Comparison of ENCODE assay signal across 19 mouse cellular contexts in genomic region chr2:64987782-64988181, GRCm38 (mm10). TPM values are rescaled to one million over a fixed set of nuclear protein-coding genes. Genes with fewer than 3 reads are reported as not detected.
A peak's percentile ranks its signal among the peaks of the same experiment; 100 is the strongest.
DNase-seq lines count a peak whose midpoint lies in the region; ATAC-seq and TF ChIP-seq lines count a peak whose summit lies in the region.
"Had no signal": no experiment of that assay in that cellular context is flagged by ENCODE, and none has a peak within 500 bp of the region (broad histone marks: within the 10 kb centered on the region; RNA-seq: fewer than 3 reads in every experiment).

No protein-coding gene starts in this region.

- intact Hi-C loops in heart, postnatal 25 days (cut with DNase I) = no loop called here

- H3K9ac ChIP-seq in midbrain, embryonic 11.5 days (ENCODE audit: low read length) = no peak overlapping the region
- no peak overlapping the region for H3K9ac ChIP-seq in heart, embryonic 16.5 days (ENCODE audit: low read length)
- no peak overlapping the region for H3K9ac ChIP-seq in liver, embryonic 12.5 days
- H3K9ac ChIP-seq: forebrain, embryonic 13.5 days; forebrain, postnatal 0 days; hindbrain, embryonic 12.5 days had no signal

- H3K27me3 ChIP-seq in midbrain, embryonic 11.5 days (ENCODE audit: control insufficient read depth, insufficient read depth, low read length) = no peaks in the 10 kb centered on the region
- H3K27me3 ChIP-seq in midbrain, embryonic 10.5 days (ENCODE audit: low read depth, poor library complexity, severe bottlenecking) = no peaks in the 10 kb centered on the region
- no peaks in the 10 kb centered on the region for H3K27me3 ChIP-seq in heart, embryonic 16.5 days (ENCODE audit: control insufficient read depth, insufficient read depth, low read length)
- H3K27me3 ChIP-seq in liver, embryonic 12.5 days (replicated peaks) = no peaks in the 10 kb centered on the region
- no peaks in the 10 kb centered on the region for H3K27me3 ChIP-seq in kidney, adult 2 months (replicated peaks; ENCODE audit: control insufficient read depth, insufficient read depth, low read length)
- H3K27me3 ChIP-seq: forebrain, embryonic 13.5 days; hindbrain, embryonic 12.5 days had no signal

- peak; percentile 34 for DNase-seq in heart, adult 8-10 months (ENCODE audit: low spot score)
- no peak for DNase-seq in heart, postnatal 25 days (ENCODE audit: low spot score)
- peak; percentile 49 for DNase-seq in midbrain, embryonic 11.5 days (ENCODE audit: low spot score, missing footprints)
- no peak for DNase-seq in midbrain, embryonic 10.5 days (ENCODE audit: low spot score)
- DNase-seq in kidney, adult 2 months = no peak
- DNase-seq: adrenal gland, adult 2 months; adrenal gland, postnatal 25 days; cerebellum, adult 18-20 months; cerebellum, postnatal 10 days; forebrain, postnatal 0 days; kidney, adult 9 months had no signal

- no peak overlapping the region for H3K4me3 ChIP-seq in midbrain, embryonic 11.5 days (ENCODE audit: low read depth, low read length)
- H3K4me3 ChIP-seq in midbrain, embryonic 10.5 days = no peak overlapping the region
- no peak overlapping the region for H3K4me3 ChIP-seq in heart, embryonic 16.5 days (ENCODE audit: low read length)
- no peak overlapping the region for H3K4me3 ChIP-seq in liver, embryonic 12.5 days
- H3K4me3 ChIP-seq in kidney, adult 2 months (ENCODE audit: insufficient read depth, low read depth, low read length) = no peak overlapping the region
- H3K4me3 ChIP-seq: embryonic facial prominence, embryonic 10.5 days; forebrain, embryonic 13.5 days; hindbrain, embryonic 12.5 days had no signal

- H3K4me1 ChIP-seq in midbrain, embryonic 11.5 days (ENCODE audit: control insufficient read depth, insufficient read depth, low read length) = no peaks in the 10 kb centered on the region
- no peaks in the 10 kb centered on the region for H3K4me1 ChIP-seq in midbrain, embryonic 10.5 days
- H3K4me1 ChIP-seq in heart, embryonic 16.5 days (ENCODE audit: control insufficient read depth, insufficient read depth, low read length) = peaks cover 5% of the 10 kb centered on the region
- no peaks in the 10 kb centered on the region for H3K4me1 ChIP-seq in liver, embryonic 12.5 days
- H3K4me1 ChIP-seq in kidney, adult 2 months (ENCODE audit: control insufficient read depth, insufficient read depth, low read length) = no peaks in the 10 kb centered on the region
- H3K4me1 ChIP-seq: embryonic facial prominence, embryonic 10.5 days; forebrain, embryonic 13.5 days; hindbrain, embryonic 12.5 days had no signal

- H3K9me3 ChIP-seq in midbrain, embryonic 11.5 days (ENCODE audit: control insufficient read depth, low read length) = no peaks in the 10 kb centered on the region
- no peaks in the 10 kb centered on the region for H3K9me3 ChIP-seq in midbrain, embryonic 10.5 days (replicated peaks)
- H3K9me3 ChIP-seq in heart, embryonic 16.5 days (replicated peaks; ENCODE audit: control insufficient read depth, low read length) = peaks cover 8% of the 10 kb centered on the region
- no peaks in the 10 kb centered on the region for H3K9me3 ChIP-seq in liver, embryonic 12.5 days (replicated peaks)
- H3K9me3 ChIP-seq: embryonic facial prominence, embryonic 10.5 days had no signal

- TF ChIP-seq POLR2A in kidney, adult 2 months (IDR thresholded peaks at IDR 0.05; ENCODE audit: low read depth, low read length) = no peak

- H3K27ac ChIP-seq in midbrain, embryonic 11.5 days (ENCODE audit: low read depth, low read length) = no peak overlapping the region
- no peak overlapping the region for H3K27ac ChIP-seq in midbrain, embryonic 10.5 days (replicated peaks)
- H3K27ac ChIP-seq in heart, embryonic 16.5 days (ENCODE audit: low read length) = peak overlapping the region; percentile 62
- H3K27ac ChIP-seq in liver, embryonic 12.5 days = no peak overlapping the region
- no peak overlapping the region for H3K27ac ChIP-seq in kidney, adult 2 months (ENCODE audit: insufficient read depth, low read depth, low read length)
- H3K27ac ChIP-seq: embryonic facial prominence, embryonic 10.5 days; forebrain, embryonic 13.5 days; hindbrain, embryonic 12.5 days had no signal

- H3K36me3 ChIP-seq in midbrain, embryonic 11.5 days (ENCODE audit: control insufficient read depth, insufficient read depth, low read length) = no peaks in the 10 kb centered on the region
- no peaks in the 10 kb centered on the region for H3K36me3 ChIP-seq in midbrain, embryonic 10.5 days
- peaks cover 12% of the 10 kb centered on the region for H3K36me3 ChIP-seq in heart, embryonic 16.5 days (ENCODE audit: control insufficient read depth, insufficient read depth)
- no peaks in the 10 kb centered on the region; the same call in 1 of the 2 replicates for H3K36me3 ChIP-seq in liver, embryonic 12.5 days
- no peaks in the 10 kb centered on the region for H3K36me3 ChIP-seq in kidney, adult 2 months (ENCODE audit: control insufficient read depth, insufficient read depth, low read length)
- H3K36me3 ChIP-seq: embryonic facial prominence, embryonic 10.5 days; hindbrain, embryonic 12.5 days had no signal

- WGBS in midbrain, embryonic 11.5 days = 84% methylated on average over 3 of the region's 3 CpGs
- 79% methylated on average over 3 of the region's 3 CpGs for WGBS in midbrain, embryonic 10.5 days
- 24% methylated on average over 3 of the region's 3 CpGs for WGBS in heart, embryonic 16.5 days
- WGBS in liver, embryonic 12.5 days (ENCODE audit: insufficient replicate concordance) = 70% methylated on average over 3 of the region's 3 CpGs
- WGBS in kidney, adult 2 months = 83% methylated on average over 3 of the region's 3 CpGs

- TF ChIP-seq CTCF in kidney, adult 2 months (conservative IDR thresholded peaks at IDR 0.05; ENCODE audit: insufficient read depth, insufficient read length, low read depth, low read length) = no peak

- H3K4me2 ChIP-seq in midbrain, embryonic 11.5 days = no peak overlapping the region
- H3K4me2 ChIP-seq in heart, embryonic 16.5 days (ENCODE audit: low read depth, low read length) = 0 out of 2 replicates have a peak overlapping the region, but pooled peaks have one; percentile 0
- no peak overlapping the region for H3K4me2 ChIP-seq in liver, embryonic 12.5 days
- H3K4me2 ChIP-seq: forebrain, embryonic 13.5 days; hindbrain, embryonic 12.5 days had no signal

- ATAC-seq in midbrain, embryonic 11.5 days (ENCODE audit: low FRiP score) = no peak
- ATAC-seq in heart, embryonic 16.5 days (replicated peaks; ENCODE audit: extremely low read depth, insufficient read depth, low FRiP score) = peak; percentile 67; the same call in 1 of the 2 replicates
- no peak for ATAC-seq in liver, embryonic 12.5 days
- ATAC-seq: forebrain, embryonic 13.5 days; forebrain, postnatal 0 days; hindbrain, embryonic 16.5 days; inflammation-experienced regulatory T-cells, adult 6 months; intestine, postnatal 0 days had no signal

RNA-seq across cellular contexts. Expression of gene Grb14, which starts 37.0 kb away (rescaled TPM):
- 100 to 1,000 TPM; 199 to 254 (median 223) TPM for total RNA-seq in heart, adult 8-10 months (2022)
- 100 to 1,000 TPM; 197 to 202 TPM for total RNA-seq in heart, postnatal 25 days (2021)
- 5.7 and 6.8 TPM in 2 replicates for polyA plus RNA-seq in midbrain, embryonic 11.5 days (2014; fragmentation: Nextera tagmentation; extraction: Ambion mirVana)
- polyA plus RNA-seq in midbrain, embryonic 10.5 days (2016; fragmentation: Nextera tagmentation; extraction: Ambion mirVana) = 3.9 and 5.1 TPM in 2 replicates
- 121 and 135 TPM in 2 replicates for polyA plus RNA-seq in heart, embryonic 16.5 days (2015; fragmentation: Nextera tagmentation; extraction: Ambion mirVana)
- 6.0 and 7.1 TPM in 2 replicates for polyA plus RNA-seq in liver, embryonic 12.5 days (2016; fragmentation: Nextera tagmentation; extraction: Ambion mirVana)
- polyA plus RNA-seq in kidney, adult 2 months (2012; rRNA removed) = 15.2 and 16.2 TPM in 2 replicates
- polyA plus RNA-seq: inflammation-experienced regulatory T-cells, adult 6 months had no signal

Comparison
In these comparisons a context has a peak if more than half of its experiments do, and no peak if none do; other contexts are left out.
1. DNase-seq: peak in heart, adult 8-10 months (single experiment) and midbrain, embryonic 11.5 days (single experiment); none in heart, postnatal 25 days (single experiment), midbrain, embryonic 10.5 days (single experiment) and kidney, adult 2 months (single experiment).